Mouse (Mus musculus) telencephalon, adult 2 months (tissue): ENCODE measurements at regions not wholly inside any gene's neighbourhood (a gene's known extent, or its start where the extent isn't known, plus 50 kb on each side); places are given as distances from the start of the nearest gene placed in this dataset.

ENCODE experiments used
- DNase-seq: peaks from one replicate; pipeline ENCODE4 v3.0.0-alpha.2; 2011; ENCODE audit warnings: low read depth, low spot score

DNA sequence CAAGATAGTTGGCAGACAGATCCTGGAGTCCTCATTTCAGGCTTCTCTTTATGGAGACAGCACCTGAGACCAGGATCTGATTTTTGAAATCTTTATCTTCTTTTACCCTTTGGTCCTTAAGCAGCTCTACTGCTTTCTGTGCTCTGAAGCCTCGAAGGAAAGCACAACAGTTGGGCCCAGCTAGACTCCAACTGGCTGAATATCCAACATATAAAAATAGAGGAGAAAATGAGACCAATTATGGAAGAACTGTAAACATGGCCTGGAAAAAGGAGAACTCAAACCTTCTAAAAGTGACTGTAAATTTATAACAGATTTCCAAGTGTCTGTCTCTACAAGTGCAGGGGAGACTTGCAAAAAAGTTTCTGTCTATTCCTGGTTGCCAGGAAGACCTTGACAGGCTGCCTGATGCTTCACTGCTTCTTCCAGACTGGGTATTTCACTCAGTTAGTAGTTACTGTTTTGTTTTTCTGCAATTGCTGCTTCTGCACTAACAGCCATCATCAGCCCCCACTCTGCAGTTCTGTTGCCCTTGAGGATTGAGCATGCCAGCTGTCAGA lies 872.6 kb upstream of the Cobl start:
- peak; percentile 54 for DNase-seq

DNA sequence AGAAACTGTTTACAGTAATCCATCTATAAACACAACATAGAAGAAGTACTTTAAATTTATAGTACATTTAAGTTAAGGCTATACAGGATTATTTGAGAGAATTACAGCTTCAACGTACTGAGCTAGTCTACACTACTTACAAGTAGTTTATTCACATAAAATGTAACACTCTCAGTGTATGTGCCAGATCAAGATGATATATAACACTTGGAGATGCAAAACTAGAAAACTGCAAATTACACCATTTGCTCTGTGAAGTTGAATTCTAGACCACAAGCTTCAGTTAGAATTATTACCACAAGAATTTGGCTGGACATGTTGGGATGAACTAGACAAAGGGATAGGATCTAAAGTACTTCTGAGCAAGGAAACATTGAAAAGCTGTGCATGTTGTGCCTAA lies 831.7 kb upstream of the Cobl start:
- DNase-seq: no peak
